Mouse (Mus musculus) layer of hippocampus, adult 9-10 months (tissue): ENCODE measurements at regions not wholly inside any gene's neighbourhood (a gene's known extent, or its start where the extent isn't known, plus 50 kb on each side); places are given as distances from the start of the nearest gene placed in this dataset.

Source experiments
- DNase-seq: peaks from one replicate; pipeline ENCODE4 v3.0.0; 2022; ENCODE audit warnings: low spot score

DNA sequence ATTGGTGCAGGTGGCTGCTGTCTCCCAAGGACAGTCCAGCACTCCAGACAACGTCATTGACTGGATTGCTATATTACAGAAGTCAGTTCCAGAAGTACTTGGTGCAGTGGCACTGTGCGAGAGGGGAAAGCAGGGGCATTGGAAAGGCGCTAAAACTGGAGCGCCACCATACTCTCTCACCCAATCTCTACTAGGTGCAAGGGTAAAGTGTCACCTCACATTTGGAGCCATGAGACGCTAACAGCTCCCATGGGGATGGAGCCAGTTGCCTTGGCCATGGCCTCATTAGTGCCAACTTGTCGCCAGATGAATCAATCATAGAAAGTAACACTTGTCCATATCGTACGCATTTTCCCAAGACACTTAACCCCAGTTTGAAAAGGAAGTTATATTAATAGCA, 1617.2 kb upstream of the Gulo start:
- no peak for DNase-seq

DNA sequence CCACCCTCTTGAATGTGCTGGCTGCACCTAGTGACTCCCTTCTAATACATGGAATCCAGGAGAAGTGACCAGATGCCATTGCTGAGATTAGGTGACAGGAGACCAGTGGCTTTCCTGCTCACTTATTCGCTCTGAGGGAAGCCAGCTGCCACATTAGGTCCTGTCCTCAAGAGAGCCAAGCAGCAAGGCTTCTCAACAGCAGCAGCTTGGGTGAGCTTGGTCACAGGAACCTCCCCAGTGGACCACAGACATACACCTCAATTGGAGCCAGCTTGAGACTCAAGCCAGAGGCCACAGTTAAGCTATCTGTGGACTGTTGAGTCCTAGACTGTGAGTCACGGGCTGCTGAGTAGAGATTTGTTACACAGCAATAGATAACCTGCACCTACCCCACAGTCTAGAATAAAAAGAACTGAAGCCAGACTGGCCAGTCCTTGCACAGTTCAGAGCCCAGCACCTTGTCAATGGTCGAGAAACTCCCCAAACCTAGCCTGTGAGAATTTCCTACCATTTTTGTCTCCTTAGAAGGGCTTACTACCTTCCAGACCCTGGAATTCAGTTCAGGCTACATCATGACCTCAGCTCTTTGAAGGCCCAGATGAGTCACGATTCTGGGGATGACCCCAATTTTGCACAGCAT, 1615.0 kb upstream of the Gulo start:
- DNase-seq = no peak

DNA sequence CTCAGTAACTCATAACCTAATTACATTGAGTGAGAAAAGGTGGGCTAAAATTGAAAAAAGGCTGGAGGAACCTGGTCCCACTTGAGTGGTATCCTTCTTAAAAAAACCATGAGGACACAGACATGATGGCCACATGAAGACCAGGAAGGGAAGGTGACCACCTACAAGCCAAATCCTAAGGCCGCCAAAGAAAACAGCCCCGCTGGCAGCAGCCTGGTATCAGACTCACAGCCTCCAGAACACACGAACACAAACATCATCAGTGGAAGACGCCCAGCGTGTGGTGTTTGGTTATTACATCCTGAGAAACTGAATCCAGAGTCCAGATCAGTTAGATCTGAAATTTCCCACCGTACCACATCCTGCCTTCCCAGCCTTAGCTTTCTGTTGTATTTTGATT, 1613.9 kb upstream of the Gulo start:
- no peak for DNase-seq

GRCm38 (mm10) chr14:67621486-67621885, 1612.5 kb upstream of the Gulo start:
- no peak for DNase-seq

- peak; percentile 57 for DNase-seq
Observed at GRCm38 (mm10) chr14:67620854-67621476, 1612.0 kb upstream of the Gulo start.

DNA sequence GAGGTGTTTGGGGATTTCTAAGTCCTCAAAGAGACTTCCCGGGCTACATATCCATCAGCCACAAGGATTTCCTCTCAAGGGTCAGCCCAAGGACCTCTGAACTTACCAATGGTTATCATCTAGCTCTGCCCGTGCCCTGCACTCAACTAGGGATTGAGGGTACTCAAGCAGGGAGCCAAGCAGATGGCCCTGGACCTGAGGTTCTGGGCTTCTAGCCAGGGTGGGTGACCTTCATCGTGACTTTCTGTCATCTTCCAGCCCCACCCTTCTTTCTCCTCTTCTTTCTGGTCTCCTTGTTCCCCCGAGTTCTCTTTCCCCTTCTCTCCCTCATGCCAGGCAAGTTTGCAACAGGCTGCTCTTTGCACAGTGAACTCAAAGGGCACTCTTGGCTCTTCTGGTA, 1610.6 kb upstream of the Gulo start:
- no peak for DNase-seq

DNA sequence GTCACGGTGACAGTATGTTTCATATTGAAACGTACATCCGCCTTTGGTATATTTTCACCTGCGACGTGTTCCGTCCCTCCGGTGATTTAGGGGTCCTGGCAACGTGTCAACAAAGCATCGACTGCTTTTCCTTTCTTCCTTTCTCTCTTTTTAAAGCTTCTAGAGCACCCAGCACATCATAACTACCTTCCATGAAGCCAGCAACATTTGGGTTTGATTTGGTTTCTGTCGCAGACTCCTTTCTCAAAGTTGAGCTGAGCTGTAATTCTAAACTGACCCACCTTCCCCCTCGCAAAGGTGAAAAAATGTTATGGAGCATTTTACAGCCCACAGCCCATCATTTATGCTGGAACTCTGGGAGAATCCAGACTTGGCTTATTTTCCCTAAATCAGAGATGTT, 1605.4 kb upstream of the Gulo start:
- no peak for DNase-seq

DNA sequence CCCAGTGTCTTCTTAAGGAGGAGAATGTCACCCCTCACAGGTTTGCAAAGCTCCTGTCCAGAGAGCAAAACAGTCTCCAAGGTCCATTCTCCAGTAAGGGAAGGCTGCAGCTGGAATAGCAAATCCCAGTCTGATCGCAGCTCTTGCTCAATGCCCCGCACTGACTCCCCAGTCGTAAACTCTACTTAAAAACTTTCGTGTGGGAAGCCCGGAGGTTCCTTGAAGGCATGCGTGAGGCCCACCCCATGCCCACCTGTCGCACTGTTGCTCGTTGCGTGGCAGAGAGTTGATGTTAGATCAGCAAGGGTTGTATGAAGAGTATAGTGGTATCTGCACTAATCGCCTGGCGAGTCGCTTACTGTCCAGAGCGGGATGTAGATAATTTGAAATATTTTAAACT, 1604.7 kb upstream of the Gulo start:
- DNase-seq = no peak

DNA sequence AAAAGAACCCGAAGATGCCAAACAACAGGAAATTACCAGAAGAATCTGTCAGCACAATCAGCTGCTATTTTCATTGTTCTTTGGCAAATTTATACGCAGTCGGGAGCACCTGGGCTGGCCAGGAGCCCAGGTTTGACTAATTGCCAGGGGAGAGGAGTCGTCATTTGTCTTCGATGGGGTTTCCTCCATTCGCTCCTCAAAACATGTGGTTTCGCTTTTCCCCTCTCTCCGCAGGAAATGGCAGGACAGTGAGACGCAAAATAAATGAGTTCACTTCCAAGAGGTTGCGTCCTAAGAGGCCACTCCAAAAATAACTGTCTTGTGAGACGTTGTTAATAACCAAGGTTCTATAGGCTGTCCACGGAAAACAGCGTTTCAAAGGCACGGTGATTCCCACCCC, 1604.2 kb upstream of the Gulo start:
- no peak for DNase-seq

- DNase-seq = no peak
Observed at GRCm38 (mm10) chr14:67612471-67612870, 1603.5 kb upstream of the Gulo start.

DNA sequence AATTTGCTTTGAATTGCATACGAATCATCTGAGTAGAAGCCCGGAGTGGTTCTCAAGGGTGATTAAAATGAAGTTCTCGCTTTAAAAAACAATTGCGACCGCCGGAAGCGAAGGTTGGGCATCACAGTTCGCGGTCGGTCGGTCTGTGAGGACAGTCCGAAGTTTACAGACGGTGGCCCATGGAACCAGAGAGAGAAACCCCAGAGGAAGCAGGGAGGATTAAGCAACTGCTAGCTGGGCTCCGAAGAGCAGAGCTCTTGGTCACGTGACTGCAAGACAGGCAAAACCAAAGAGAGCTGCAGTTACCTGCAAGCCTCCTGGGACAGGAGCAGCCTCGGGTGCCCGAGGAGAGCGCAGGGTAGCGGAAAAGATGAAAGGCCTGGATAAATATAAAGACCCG, 1599.3 kb upstream of the Gulo start:
- no peak for DNase-seq

GRCm38 (mm10) chr14:67602960-67603359, 1594.0 kb upstream of the Gulo start:
- DNase-seq = no peak

DNA sequence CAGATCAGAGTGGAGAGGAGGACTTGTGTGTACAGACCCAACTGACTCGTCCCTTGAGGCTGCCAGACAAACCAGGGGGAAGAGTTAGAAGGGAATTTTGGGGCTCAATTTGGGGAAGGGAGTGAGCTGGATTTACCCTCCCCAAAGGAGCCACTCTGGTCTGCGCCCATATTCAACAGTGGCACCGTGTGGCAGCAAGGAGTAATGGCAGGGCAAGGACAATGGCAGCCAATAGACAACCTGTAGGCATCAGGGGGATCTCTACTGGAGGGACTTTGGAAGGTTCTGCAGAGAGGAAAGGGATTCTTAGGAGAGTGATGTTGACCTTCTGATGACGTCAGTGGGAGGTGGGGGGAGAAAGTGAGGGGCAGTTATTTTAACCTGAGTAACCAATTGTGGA, 1590.7 kb upstream of the Gulo start:
- DNase-seq = no peak

DNA sequence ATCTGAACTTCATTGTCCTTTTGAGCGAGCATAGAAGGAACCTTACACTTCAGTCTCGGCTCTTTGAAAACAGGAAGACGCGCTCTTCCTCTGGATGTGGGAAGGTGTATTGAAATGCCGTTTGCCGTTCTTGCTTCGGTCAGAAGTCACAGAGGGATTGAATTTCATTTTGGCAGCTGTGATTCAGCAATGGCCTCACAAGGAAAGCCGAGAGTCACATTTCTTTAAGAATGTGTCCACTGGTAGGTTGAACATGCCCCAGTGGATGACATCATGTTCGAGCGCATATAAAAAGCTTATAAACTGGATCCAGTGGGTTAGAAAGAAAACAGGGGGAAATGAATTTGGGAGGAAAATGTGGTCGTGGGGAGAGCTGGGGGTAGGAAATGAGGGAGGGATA, 1579.6 kb upstream of the Gulo start:
- DNase-seq = no peak

DNA sequence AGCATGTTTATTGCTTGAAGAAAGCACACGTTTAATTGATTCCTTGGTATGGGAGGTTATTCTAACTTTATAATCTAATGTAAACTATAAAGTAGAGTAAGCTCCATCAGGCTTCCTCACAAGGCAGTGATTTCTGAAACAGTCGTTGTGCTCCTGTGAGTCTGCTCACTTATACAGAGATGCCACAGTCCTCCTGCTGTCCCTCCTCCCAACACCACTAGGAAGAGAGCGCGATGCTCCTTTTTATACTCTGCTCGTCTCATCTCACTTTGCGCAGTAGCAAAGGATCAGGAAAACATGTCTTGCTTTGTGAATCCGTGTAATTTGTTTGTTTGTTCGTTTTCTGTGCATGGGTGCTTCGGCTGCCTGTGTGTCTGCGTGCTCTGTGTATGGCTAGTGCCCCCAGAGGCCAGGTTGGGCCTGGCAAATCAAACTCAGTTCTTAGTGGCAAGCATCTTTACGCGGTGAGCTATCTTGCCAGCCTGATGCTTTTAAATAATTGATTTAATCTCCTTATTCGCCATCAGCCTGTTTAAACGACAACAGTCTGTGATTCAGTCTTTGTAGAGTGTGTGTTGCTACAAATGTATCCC, 1575.5 kb upstream of the Gulo start:
- no peak for DNase-seq

DNA sequence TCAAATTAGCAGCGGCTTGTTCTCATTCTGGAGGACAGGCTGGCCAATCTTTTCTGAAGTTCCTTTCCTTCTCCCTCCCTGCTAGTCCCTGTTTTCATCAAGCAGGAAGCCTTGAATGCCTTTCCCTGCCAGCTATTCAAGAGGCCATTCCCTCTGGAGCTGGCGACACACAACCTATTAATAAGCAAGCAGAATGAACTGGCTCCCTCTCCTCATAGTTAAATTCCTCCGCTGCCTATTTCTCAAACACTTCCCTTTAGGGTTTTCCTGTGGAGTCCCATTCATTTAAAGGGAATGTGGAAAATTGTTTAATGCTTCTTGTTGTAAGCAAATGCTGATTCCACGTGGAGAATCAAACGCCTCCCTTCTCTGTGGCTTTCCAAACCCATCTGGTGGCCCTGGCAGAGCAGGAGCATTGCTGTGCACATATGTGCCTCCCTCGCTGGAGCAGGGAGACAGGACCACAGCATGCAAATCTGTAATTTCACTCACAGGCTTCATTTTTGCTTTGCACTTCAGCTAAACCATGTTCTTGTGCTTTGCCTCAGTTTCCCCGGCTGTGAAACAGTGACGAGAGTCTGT, 1573.3 kb upstream of the Gulo start:
- DNase-seq = no peak

- no peak for DNase-seq
Observed at GRCm38 (mm10) chr14:67574346-67574949, 1565.4 kb upstream of the Gulo start.

DNA sequence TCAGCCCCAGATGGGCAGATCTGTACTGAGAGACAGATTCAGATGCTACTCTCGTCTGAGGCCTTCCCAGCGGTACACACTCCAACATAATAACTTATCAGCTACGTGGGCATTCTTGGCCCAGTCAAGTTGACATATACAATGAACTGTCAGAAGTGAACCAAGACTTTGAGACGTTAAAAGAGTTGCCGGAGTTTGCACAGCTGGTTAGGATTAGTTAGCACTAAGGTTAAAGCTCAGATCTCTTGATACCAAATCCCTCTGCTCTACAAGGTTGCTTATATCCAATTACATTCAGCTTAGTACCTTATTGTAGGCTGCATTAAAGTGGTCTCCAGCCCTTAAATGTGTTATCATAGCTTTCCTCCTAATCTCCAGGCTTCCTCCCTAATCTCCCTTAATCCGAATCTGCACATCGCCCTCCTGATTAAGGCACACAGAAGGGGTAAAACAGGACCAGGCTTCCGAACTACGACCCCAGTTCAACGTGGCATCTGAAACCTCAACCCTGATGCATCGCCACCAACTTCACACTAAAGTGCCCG, 1564.5 kb upstream of the Gulo start:
- no peak for DNase-seq

DNA sequence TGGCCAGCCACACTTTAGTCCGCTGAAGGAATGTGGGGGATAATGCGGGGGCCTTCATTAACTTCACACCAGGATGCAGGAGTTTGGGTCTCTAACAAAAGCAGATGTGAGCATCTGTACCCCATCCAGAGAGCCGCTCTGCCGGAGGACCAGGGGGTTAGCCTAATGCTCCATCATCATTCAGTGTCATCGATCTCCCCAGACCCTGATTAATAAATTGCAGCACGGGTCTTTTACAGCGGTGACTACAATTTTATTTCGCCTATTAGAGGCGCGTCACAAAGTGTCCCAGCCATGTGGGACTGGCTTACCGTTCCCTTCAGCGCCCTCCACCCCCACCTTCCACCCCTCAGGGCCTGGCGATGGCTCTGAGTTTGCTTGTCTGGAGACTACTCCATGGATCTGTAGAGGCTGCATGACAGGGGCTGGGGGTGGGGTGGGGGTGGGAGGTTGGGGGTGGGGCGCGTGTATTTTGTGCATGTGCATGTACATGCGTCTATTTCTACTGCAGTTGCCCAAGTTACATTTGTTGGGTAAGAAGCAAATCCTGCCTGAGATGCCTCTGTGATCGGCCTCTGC, 1560.8 kb upstream of the Gulo start:
- DNase-seq = no peak

GRCm38 (mm10) chr14:67568896-67569743, 1560.1 kb upstream of the Gulo start:
- no peak for DNase-seq

GRCm38 (mm10) chr14:67554897-67555296, 1545.9 kb upstream of the Gulo start:
- DNase-seq = no peak
